Mouse (Mus musculus): ENCODE measurements around the gene Ccdc148. TPM values are rescaled to one million over a fixed set of nuclear protein-coding genes. Genes with fewer than 3 reads are reported as not detected.
A peak's percentile ranks its signal among the peaks of the same experiment; 100 is the strongest.

Gene Ccdc148
- 10 to 100 TPM; 10.9 to 11.4 TPM for total RNA-seq (2021)

DNA sequence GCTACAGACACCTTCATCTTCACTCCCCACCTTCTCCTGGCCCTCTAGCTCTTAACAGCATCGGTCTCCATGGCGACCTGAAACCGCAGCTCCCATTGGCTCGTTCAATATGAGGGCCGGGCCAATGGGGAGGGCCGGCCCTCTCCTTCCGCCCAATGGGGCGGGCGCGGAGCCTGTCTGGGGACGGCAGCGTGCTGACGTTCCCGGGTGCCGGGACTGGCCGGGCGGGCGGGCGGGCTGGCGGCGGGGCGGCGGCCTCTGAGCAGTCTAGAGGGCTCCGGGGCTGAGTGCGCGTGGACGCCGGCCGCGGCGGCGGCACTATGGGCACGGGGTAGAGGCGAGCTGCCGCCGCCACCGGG, at the start of gene Ccdc148, which contains the start of gene Pkp4:
TSS of gene Ccdc148 (minus strand) at position 79 of the 359 bp plus-strand sequence.
TSS of gene Pkp4 (plus strand) at position 246 of the 359 bp plus-strand sequence.
- intact Hi-C loops (cut with DNase I): loop anchor here (5.0 kb wide), 1 partner anchor 257 kb away; no protein-coding TSS in a partner anchor
- DNase-seq: peak; percentile 94

DNA sequence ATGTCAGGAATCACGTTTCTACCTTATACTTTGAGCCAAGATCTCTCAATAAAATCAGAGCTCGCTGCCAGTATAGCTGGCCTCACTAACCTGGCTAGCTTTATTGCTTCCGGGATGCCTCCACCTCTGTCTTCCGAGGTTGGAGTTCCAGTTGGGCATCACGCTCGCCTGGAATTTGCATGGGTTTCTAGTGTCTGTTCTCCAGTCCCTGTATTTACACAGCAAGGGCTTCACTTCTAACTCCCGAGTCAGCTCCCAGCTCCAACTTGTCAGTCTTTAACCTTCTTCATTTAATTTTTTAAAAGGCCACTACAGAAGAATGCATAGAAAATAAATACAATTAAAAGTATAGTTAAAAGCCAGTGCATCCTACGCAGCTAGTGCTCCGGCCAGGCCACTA, 47.8 kb upstream of the Ccdc148 start:
- intact Hi-C loops (cut with DNase I): no loop called here
- no peak for DNase-seq

GRCm38 (mm10) chr2:59207725-59208124, 47.2 kb upstream of the Ccdc148 start:
- intact Hi-C loops (cut with DNase I): no loop called here
- DNase-seq: peak; percentile 40

GRCm38 (mm10) chr2:59207240-59207639, 46.8 kb upstream of the Ccdc148 start:
- DNase-seq: no peak
- intact Hi-C loops (cut with DNase I): no loop called here

DNA sequence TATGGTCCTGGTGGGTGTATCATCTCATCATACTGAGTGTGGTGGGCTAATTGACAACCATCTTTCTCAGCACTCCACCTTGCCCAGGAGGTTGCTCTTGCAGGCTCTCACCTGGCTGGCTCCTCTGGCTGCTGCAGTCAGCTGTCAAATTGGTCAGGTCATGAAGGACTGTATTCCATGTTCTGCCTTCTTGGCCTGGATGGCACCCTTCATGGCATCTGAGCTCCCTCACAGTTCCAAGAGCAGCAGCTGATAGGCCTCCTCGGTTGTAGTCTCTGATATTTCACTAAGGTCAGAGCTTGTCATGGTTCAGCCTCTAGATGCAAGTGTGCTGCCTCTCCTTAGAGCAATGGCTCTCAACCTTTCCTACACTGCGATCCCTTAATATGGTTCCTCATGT, 45.7 kb upstream of the Ccdc148 start:
- intact Hi-C loops (cut with DNase I): no loop called here
- DNase-seq: no peak

GRCm38 (mm10) chr2:59205092-59205491, 44.6 kb upstream of the Ccdc148 start:
- DNase-seq: no peak
- intact Hi-C loops (cut with DNase I): no loop called here

- intact Hi-C loops (cut with DNase I): no loop called here
Measured at GRCm38 (mm10) chr2:59203627-59204425, 43.3 kb upstream of the Ccdc148 start.

DNA sequence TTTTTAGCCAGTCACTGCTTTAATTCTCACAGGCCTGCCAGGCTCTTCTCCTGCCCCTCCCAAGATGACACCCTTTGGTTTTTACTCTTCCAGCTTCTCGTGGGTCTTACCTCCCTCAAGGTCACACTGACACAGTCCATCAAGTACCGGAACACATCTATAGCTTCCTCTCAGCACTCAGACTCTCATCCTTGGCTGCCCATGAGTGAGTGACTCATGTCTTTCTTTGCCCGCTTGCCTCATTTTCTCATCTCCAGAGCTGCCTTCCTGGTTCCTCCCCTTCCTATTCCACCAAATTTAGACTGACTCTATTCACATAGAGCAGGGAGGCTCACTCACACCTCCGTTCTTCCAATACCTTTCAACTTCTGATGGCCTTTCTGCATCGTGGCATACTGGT, 42.4 kb upstream of the Ccdc148 start:
- intact Hi-C loops (cut with DNase I): no loop called here
- DNase-seq: no peak

More at GRCm38 (mm10) chr2:59203627-59204425, 43.3 kb upstream of the Ccdc148 start:
- no peak for DNase-seq

- no peak for DNase-seq
- intact Hi-C loops (cut with DNase I): no loop called here
Measured at GRCm38 (mm10) chr2:59200511-59200910, 40.0 kb upstream of the Ccdc148 start.

- DNase-seq: no peak
- intact Hi-C loops (cut with DNase I): no loop called here
Measured at GRCm38 (mm10) chr2:59199476-59199976, 39.0 kb upstream of the Ccdc148 start.

DNA sequence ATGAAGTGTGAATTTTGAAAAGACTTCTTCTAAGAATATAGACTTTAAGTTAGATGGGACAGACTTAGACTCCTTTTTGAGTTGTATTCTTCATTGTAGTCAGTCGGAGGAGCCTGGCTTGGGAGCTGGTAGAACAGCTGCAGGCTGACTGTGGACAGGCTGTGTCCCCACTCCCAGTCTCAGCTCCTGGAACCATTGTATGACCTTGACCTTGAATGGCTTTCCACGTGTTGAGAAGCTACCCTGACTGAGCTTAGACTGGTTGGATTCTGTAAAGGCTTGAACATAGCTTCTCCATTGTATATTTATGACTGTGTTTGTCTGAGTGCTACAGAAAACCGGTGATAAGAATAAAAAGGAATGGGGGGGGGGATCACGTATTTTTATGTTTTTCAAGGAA, 36.7 kb upstream of the Ccdc148 start:
- intact Hi-C loops (cut with DNase I): no loop called here
- no peak for DNase-seq

DNA sequence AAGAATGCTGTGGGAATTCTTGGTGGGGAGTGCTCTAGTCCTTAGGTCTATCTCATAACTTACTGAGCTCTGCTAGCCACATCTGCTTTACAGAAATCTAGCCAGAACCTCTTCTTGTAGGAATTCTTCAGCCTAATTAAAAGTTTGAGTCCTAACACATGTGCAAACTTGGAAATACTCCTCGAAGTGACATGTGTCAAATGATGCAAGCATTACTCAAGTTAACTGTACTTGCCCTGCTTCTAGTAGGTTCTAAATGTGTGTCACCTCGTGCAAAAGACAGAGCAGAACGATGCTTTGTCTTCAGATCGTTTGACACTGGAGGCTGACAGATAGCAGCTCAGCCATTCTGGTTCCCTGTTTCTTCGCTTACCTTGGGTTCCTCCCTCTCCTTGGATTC, 32.6 kb upstream of the Ccdc148 start:
- no peak for DNase-seq
- intact Hi-C loops (cut with DNase I): no loop called here

- intact Hi-C loops (cut with DNase I): no loop called here
- peak; percentile 75 for DNase-seq
Measured at GRCm38 (mm10) chr2:59191466-59191865, 31.0 kb upstream of the Ccdc148 start.

DNA sequence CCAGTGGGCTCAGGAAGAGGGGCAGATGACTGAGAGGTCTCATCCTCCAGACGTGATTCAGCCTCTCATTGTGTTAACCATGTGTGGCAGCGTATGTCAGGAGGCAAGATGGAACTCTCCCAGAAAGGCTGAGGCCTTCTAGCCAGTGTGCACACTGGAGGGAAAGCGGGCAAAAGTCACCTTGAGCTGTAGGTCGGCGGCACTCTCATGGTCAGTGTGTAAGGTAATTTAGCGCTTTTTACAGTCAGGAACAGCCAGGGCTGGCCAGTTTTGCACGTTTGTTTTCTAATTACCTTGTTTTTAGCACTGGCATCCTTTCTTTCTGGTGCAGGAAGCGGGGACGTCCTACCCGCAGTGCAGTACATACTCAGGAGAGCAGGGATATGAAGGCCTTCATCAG, 29.7 kb upstream of the Ccdc148 start:
- intact Hi-C loops (cut with DNase I): no loop called here

DNA sequence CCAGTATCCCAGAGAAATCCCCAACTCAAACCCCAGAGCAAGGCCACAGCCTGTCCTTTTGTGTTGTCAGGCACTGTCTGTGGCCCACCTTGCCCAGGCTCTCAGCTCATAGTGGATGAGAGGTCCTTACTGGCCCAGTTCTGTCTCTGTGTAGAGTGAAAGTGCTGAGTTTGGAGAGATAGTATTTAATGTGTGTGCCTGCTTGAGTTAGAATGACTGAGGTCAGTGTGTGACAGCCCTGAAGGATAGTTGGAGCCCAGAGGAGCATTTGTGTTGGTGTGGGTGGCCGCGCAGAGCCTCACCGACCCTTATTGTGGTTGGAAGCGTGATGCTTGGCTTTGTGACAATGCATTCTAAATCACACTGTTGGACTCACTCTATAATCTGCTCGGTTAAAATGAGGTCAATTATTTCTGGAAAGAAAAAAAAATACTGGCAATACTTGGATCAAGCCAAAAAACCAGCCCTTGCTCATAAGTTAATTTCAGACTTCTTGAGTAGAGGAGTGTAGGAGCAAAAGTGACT, 29.2 kb upstream of the Ccdc148 start:
- intact Hi-C loops (cut with DNase I): no loop called here
- DNase-seq: no peak

More for the DNA sequence above, 29.7 kb upstream of the Ccdc148 start:
- DNase-seq: no peak

GRCm38 (mm10) chr2:59188306-59188705, 27.8 kb upstream of the Ccdc148 start:
- intact Hi-C loops (cut with DNase I): no loop called here
- DNase-seq: no peak

GRCm38 (mm10) chr2:59186966-59187365, 26.5 kb upstream of the Ccdc148 start:
- intact Hi-C loops (cut with DNase I): no loop called here
- DNase-seq: no peak

DNA sequence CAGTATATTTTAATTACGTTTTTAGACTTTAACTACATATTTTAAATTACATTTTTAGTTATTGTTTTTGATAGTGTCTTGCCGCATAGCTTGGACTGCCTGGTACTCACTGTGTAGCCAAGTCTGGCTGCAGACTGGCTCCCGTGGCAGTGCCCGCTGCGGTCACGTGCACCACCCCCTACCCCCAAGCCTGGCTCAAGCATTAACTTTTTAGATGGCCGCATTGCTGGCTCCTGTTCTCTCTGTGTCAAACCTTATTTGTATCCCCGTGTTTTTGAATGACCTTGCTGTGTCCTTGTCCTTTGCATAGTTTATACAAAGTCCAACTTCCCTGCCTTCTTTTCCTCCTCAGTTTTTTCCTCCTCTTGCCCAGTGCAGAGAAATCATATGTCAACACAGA, 25.6 kb upstream of the Ccdc148 start:
- intact Hi-C loops (cut with DNase I): no loop called here
- DNase-seq: no peak

DNA sequence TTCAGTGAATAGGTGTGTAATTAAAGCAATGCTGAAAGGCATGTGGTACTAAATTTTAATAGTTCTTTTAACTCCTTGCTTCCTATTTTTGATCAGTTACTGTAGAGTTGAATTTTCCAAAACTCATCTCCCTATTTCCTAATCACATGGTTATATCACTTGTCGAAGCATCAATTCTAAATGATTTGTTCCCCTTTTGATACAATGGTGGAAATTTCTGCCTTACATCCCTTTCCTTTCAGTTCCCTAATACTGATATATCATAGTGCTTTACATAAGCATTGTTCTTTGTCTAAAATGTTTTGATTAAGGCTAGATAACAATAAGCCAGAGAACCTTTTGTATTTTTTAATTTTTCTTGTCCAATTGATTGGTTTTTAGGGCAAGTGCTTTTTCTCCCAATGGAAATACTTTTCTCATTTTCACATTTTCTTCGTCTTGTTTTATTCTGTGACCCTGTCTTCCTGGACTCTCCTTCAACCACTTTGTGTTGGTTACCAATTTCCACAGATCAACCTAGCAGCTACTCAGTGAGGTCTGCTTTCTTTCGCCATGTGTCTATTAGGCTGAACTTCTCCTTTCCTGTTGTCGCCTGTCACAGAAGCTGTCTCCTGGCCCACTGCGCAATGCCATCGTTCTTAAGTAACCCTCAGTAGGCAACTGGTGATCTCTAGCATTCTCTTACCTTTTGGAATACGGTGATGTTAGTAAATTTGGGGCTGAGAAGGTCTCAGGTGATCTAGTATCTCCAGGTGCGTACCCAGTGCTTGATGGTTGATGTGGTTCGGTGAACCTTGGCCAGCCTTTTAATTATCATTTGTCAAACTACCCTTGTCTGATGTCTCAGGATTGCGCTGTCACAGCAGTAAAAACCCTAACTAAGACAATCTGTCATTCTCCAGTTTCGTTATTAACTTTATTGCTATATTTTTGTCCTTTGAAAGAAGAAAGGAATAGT, 23.9 kb upstream of the Ccdc148 start:
- intact Hi-C loops (cut with DNase I): no loop called here
- DNase-seq: no peak

DNA sequence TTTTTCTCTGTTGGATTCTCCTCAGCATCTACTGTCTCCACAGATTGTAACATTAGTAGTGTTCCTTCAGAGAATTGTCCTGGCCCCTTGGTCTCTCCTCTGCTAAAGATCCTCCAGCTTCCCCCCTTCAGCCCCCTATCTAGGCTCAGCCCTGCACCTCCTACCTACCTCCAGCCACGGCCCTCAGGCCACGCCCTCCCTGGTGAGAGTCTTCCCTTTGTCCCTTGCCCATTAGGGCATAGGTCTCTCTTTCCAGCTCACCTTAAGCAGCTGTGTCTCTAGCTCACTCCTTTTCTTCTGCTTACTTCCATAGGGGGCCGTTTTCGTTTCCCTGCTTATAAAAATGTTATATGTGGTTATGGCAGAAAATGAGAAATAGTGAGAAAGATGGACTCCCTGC, 23.1 kb upstream of the Ccdc148 start:
- no peak for DNase-seq
- intact Hi-C loops (cut with DNase I): no loop called here
